Mouse (Mus musculus): ENCODE data around the gene Dnah11. TPM values are rescaled to one million over a fixed set of nuclear protein-coding genes. Genes with fewer than 3 reads are reported as not detected.

Gene Dnah11
- total and polyA plus RNA-seq, 3 experiments: 0.11 to 0.77 TPM; not detected in 1

GRCm38 (mm10) chr12:117872265-117872664 is 326.6 kb downstream of the Dnah11 start:
- TF ChIP-seq HCFC1 (IDR thresholded peaks at IDR 0.05; ENCODE audit: low read depth, low read length) (no peak), MEF2A (IDR thresholded peaks at IDR 0.05; ENCODE audit: extremely low read depth, insufficient replicate concordance, low read depth, low read length, poor library complexity, severe bottlenecking) (no peak), MAFK (IDR thresholded peaks at IDR 0.05; ENCODE audit: borderline replicate concordance, low read depth, low read length) (no peak), BHLHE40 (IDR thresholded peaks at IDR 0.05; ENCODE audit: borderline replicate concordance, low read depth, low read length) (no peak)
- H3K36me3 ChIP-seq (ENCODE audit: control insufficient read depth in 1 of 2, insufficient read depth in 2 of 2, low read length in 2 of 2): peaks cover 0 to 68% of the 10 kb centered on the region in 2 experiments; a peak in 2 of 4 replicates
- H3K27me3 ChIP-seq (ENCODE audit: control insufficient read depth in 1 of 2, insufficient read depth in 2 of 2, low read length in 2 of 2): no peaks in the 10 kb centered on the region
- H3K4me3 ChIP-seq (ENCODE audit: control insufficient read depth in 1 of 2, insufficient read depth in 1 of 2, low read depth in 2 of 2, low read length in 2 of 2): no peak overlapping the region
- H3K4me1 ChIP-seq (ENCODE audit: control insufficient read depth in 1 of 2, insufficient read depth in 2 of 2, low read length in 2 of 2): no peaks in the 10 kb centered on the region
- no peaks in the 10 kb centered on the region for H3K79me2 ChIP-seq (ENCODE audit: control insufficient read depth, insufficient read depth, low read length, poor library complexity)
- no peak overlapping the region for H3K9ac ChIP-seq (ENCODE audit: control insufficient read depth, low read depth, low read length, poor library complexity, severe bottlenecking)
- no peak overlapping the region for H3K27ac ChIP-seq (ENCODE audit: control insufficient read depth, low read depth, low read length)
- DNase-seq (ENCODE audit: low read depth, low spot score): no peak
- H3K9me3 ChIP-seq (replicated peaks; ENCODE audit: insufficient read depth, low read length): no peaks in the 10 kb centered on the region

- TF ChIP-seq ETS1 (IDR thresholded peaks at IDR 0.05; ENCODE audit: low read depth, low read length): no peak
- TF ChIP-seq TBP (IDR thresholded peaks at IDR 0.05; ENCODE audit: low read depth, low read length): no peak
- no peak for TF ChIP-seq ZC3H11A (IDR thresholded peaks at IDR 0.05; ENCODE audit: low read depth, low read length)
- no peak for TF ChIP-seq RCOR1 (IDR thresholded peaks at IDR 0.05; ENCODE audit: low read depth, low read length)
- TF ChIP-seq GATA1 (IDR thresholded peaks at IDR 0.05; ENCODE audit: low read depth, low read length): no peak
- no peak for TF ChIP-seq UBTF (IDR thresholded peaks at IDR 0.05; ENCODE audit: borderline replicate concordance, insufficient read depth, low read depth, low read length)
- no peak for TF ChIP-seq ELF1 (IDR thresholded peaks at IDR 0.05; ENCODE audit: low read depth, low read length)
- no peak for TF ChIP-seq POLR2A (IDR thresholded peaks at IDR 0.05; ENCODE audit: control insufficient read depth in 1 of 2, insufficient read depth in 1 of 2, low read depth in 1 of 2, low read length in 2 of 2, poor library complexity in 1 of 2)
- TF ChIP-seq MAX (IDR thresholded peaks at IDR 0.05; ENCODE audit: low read length): no peak
- no peak for TF ChIP-seq EP300 (IDR thresholded peaks at IDR 0.05; ENCODE audit: low read depth in 1 of 2, low read length in 2 of 2)
- no peak for TF ChIP-seq MEF2A (IDR thresholded peaks at IDR 0.05; ENCODE audit: extremely low read depth, insufficient replicate concordance, low read depth, low read length, poor library complexity, severe bottlenecking)
- TF ChIP-seq CHD1 (IDR thresholded peaks at IDR 0.05; ENCODE audit: low read depth, low read length): no peak
- Histone ChIP-seq H3K79me2 (ENCODE audit: control insufficient read depth, insufficient read depth, low read length, poor library complexity) (no peaks in the 10 kb centered on the region), H3K4me3 (ENCODE audit: control insufficient read depth in 1 of 2, insufficient read depth in 1 of 2, low read depth in 2 of 2, low read length in 2 of 2) (no peak overlapping the region), H3K36me3 (ENCODE audit: control insufficient read depth in 1 of 2, insufficient read depth in 2 of 2, low read length in 2 of 2) (peaks cover 0 to 54% of the 10 kb centered on the region in 2 experiments; a peak in 2 of 4 replicates), H3K9me3 (replicated peaks; ENCODE audit: insufficient read depth, low read length) (no peaks in the 10 kb centered on the region), H3K4me1 (ENCODE audit: control insufficient read depth in 1 of 2, insufficient read depth in 2 of 2, low read length in 2 of 2) (no peaks in the 10 kb centered on the region), H3K27me3 (ENCODE audit: control insufficient read depth in 1 of 2, insufficient read depth in 2 of 2, low read length in 2 of 2) (no peaks in the 10 kb centered on the region), H3K27ac (ENCODE audit: control insufficient read depth, low read depth, low read length) (no peak overlapping the region), H3K9ac (ENCODE audit: control insufficient read depth, low read depth, low read length, poor library complexity, severe bottlenecking) (no peak overlapping the region)
- no peak for DNase-seq (ENCODE audit: low read depth, low spot score)
Observed at GRCm38 (mm10) chr12:117867708-117868564, 330.9 kb downstream of the Dnah11 start.
